Mouse (Mus musculus): ENCODE results near the gene Mrpl42. TPM values are rescaled to one million over a fixed set of nuclear protein-coding genes. Genes with fewer than 3 reads are reported as not detected.
"Not testable (repeated sequence)": the region's sequence is repeated elsewhere in the genome, so short reads cannot be mapped to it uniquely, and the experiment has no call there.

Gene Mrpl42
- 124 and 125 TPM in 2 replicates for total RNA-seq (2014; rRNA removed)
- 239 and 250 TPM in 2 replicates for polyA plus RNA-seq (2015; fragmentation: Nextera tagmentation; extraction: Ambion mirVana)

DNA sequence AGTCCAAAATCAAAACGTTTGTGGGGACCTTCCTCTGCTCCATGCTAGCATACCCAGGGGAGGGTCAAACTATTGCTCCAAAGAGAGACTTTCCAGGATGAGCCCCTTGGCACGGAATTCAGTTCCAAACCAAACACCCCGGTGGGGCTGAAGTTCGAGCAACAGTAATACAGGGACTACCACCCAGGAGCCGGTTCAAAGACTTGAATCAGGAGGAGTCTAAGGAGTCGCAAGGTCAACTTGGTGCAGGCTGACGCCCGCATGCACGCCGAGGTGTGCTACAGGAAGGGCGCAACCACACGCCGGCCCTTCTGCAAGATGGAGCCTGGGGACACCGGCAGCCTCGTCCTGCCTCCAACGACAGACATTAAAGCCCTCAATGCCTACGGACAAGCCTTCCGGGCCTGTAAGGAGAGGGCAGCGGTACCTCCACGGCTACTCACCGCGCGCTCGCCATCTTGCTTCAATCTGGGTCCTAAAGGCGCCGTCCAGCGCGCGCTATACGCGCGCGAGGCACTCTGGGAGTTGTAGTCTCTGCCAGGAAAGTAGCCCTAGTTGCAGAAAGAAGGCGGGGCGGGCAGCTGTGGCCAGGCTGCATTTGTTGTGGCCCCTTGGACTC is at the start of gene Mrpl42:
Mrpl42 (minus strand) TSS at position 478 of the 619 bp plus-strand sequence.
- peak within 1 kb of the TSS; percentile 82 for H3K4me3 ChIP-seq (ENCODE audit: low read depth, low read length)
- peak; percentile 95 for ATAC-seq (ENCODE audit: low FRiP score)

DNA sequence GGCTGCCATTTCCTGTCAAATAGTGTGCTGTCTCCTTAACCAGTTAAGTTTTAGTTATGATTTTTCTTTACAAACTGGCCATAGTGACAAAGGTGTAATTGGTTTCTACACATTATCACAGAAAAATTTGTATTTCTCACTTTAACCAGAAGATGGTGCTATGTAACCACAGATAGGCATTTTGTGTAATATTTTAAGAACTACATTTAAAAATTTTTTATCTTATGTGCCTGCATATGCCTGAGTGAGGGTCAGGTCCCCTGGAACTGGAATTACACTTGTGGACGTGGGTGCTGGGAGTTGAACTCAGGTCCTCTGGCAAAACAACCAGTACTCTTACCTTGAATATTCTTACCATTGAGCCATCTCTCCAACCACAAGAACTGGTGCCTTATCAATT is 48.8 kb upstream of the Mrpl42 start:
- DNase-seq (ENCODE audit: low spot score) (peak; percentile 42), ATAC-seq (ENCODE audit: low FRiP score) (no peak)
- H3K4me1 ChIP-seq (ENCODE audit: insufficient read depth, low read length), result no peaks in the 10 kb centered on the region
- WGBS, result 38% methylated on average over 1 of the region's 1 CpGs
- peaks cover 3% of the 10 kb centered on the region; the same call in 1 of the 2 replicates for H3K36me3 ChIP-seq (ENCODE audit: insufficient read depth, low read length)
- H3K4me3 ChIP-seq (ENCODE audit: low read depth, low read length), result no peak overlapping the region
- H3K27ac ChIP-seq (ENCODE audit: low read depth, low read length), result no peak overlapping the region
- peak; percentile 81 for TF ChIP-seq CTCF (IDR thresholded peaks at IDR 0.05)
- H3K4me2 ChIP-seq (ENCODE audit: low read depth, low read length, poor library complexity, severe bottlenecking), result no peak overlapping the region
- no peaks in the 10 kb centered on the region for H3K9me3 ChIP-seq (ENCODE audit: low read length)
- no peaks in the 10 kb centered on the region for H3K27me3 ChIP-seq (ENCODE audit: insufficient read depth, low read length)
- H3K9ac ChIP-seq (replicated peaks; ENCODE audit: low read length, poor library complexity, severe bottlenecking), result no peak overlapping the region

More for the DNA sequence above, at the start of gene Mrpl42:
- Histone ChIP-seq H3K9ac (replicated peaks; ENCODE audit: low read length, poor library complexity, severe bottlenecking) (peak within 1 kb of the TSS; percentile 77), H3K4me1 (ENCODE audit: insufficient read depth, low read length) (no peaks in the 10 kb centered on the region), H3K27ac (ENCODE audit: low read depth, low read length) (peak within 1 kb of the TSS; percentile 88), H3K36me3 (ENCODE audit: insufficient read depth, low read length) (no peaks in the 10 kb centered on the region), H3K27me3 (ENCODE audit: insufficient read depth, low read length) (no peaks in the 10 kb centered on the region), H3K9me3 (ENCODE audit: low read length) (no peaks in the 10 kb centered on the region), H3K4me2 (ENCODE audit: low read depth, low read length, poor library complexity, severe bottlenecking) (peak within 1 kb of the TSS; percentile 64)
- no peak for TF ChIP-seq CTCF (IDR thresholded peaks at IDR 0.05)
- 1% methylated on average over 35 of the region's 35 CpGs for WGBS
- peak; percentile 95 for DNase-seq (ENCODE audit: low spot score)

DNA sequence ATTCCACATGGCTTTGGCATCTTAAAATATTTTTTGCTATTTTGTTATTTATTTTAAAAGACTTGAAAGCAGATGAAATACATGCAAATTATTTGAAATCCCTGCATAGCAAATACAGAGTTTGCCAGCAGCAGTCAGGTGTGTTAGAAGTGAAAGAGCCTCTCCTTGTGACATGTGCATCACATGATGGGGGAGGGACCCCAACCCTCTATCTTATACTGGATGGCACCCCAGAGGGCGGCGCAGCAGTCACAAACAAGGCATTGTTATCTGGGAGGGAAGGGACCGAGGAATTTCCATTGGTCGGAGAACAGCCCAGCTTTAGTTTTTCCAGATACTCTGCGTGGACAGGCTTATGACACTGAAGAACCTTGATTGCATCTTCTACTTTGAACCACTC is 47.3 kb upstream of the Mrpl42 start:
- WGBS, result 76% methylated on average over 5 of the region's 5 CpGs

DNA sequence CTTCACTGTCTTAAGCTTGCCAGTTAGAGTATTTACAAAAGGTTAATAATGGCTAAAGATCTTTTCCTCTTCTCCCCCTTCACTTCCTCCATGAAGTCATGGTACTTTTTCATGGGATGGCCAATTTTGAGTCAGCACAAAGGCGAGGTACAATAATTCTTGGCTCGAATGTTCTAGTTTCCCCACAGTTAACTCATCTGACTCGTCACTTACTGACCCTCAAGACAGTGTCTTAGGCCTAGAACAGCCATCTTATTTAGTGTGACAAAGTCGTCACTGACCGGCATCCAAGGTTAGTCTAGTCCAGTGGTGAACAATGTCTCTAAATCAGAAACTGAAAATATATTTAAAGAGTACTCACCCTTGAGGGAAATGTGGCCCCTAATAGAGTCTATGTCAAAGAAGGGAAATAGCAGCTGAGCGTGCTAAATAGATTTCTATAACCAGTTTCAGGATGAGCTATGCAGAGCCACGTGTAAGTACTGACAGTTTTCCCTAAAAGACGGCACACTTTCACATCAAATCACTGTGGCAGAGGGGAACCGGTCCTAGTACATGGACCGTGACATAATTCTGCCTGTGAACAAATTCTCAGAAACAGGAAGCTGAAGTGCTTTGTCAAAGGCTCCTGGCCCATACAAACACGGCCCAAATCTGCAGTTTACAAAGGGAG is 46.5 kb upstream of the Mrpl42 start:
- Histone ChIP-seq H3K4me2 (ENCODE audit: low read depth, low read length, poor library complexity, severe bottlenecking) (no peak overlapping the region), H3K4me1 (ENCODE audit: insufficient read depth, low read length) (no peaks in the 10 kb centered on the region), H3K27me3 (ENCODE audit: insufficient read depth, low read length) (no peaks in the 10 kb centered on the region), H3K4me3 (ENCODE audit: low read depth, low read length) (no peak overlapping the region), H3K9ac (replicated peaks; ENCODE audit: low read length, poor library complexity, severe bottlenecking) (no peak overlapping the region), H3K36me3 (ENCODE audit: insufficient read depth, low read length) (peaks cover 7% of the 10 kb centered on the region; the same call in 1 of the 2 replicates), H3K27ac (ENCODE audit: low read depth, low read length) (no peak overlapping the region), H3K9me3 (ENCODE audit: low read length) (no peaks in the 10 kb centered on the region)
- TF ChIP-seq CTCF (IDR thresholded peaks at IDR 0.05), result no peak
- no peak for ATAC-seq (ENCODE audit: low FRiP score)
- 80% methylated on average over 11 of the region's 11 CpGs for WGBS
- no peak for DNase-seq (ENCODE audit: low spot score)

More for the DNA sequence above, 47.3 kb upstream of the Mrpl42 start:
- not testable (repeated sequence) for H3K27ac ChIP-seq (ENCODE audit: low read depth, low read length); H3K4me2 ChIP-seq (ENCODE audit: low read depth, low read length, poor library complexity, severe bottlenecking); DNase-seq (ENCODE audit: low spot score); ATAC-seq (ENCODE audit: low FRiP score); H3K4me3 ChIP-seq (ENCODE audit: low read depth, low read length); H3K4me1 ChIP-seq (ENCODE audit: insufficient read depth, low read length); H3K9ac ChIP-seq (replicated peaks; ENCODE audit: low read length, poor library complexity, severe bottlenecking); H3K36me3 ChIP-seq (ENCODE audit: insufficient read depth, low read length); H3K9me3 ChIP-seq (ENCODE audit: low read length); H3K27me3 ChIP-seq (ENCODE audit: insufficient read depth, low read length)

DNA sequence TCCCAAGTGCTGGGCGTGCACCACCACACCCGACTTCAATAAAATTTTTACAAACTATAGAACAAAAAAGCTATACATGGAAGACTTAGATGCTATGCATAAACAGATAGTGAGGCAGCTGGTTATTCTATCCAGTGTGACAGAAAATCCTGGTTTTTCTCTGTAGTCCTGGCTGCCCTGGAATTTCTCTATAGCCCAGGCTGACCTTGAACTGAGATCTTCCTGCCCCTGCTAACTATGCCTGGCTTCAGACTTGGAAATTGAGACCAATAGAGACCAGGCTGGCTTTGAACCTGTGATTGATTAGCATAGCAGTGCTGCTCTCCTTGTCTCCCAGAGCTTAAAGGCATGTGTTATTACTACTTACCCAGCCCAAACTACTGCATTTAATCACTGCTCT is 44.4 kb upstream of the Mrpl42 start:
- Histone ChIP-seq H3K4me3 (ENCODE audit: low read depth, low read length) (no peak overlapping the region), H3K9me3 (ENCODE audit: low read length) (no peaks in the 10 kb centered on the region), H3K36me3 (ENCODE audit: insufficient read depth, low read length) (peaks cover 7% of the 10 kb centered on the region; the same call in 1 of the 2 replicates), H3K27me3 (ENCODE audit: insufficient read depth, low read length) (no peaks in the 10 kb centered on the region), H3K4me1 (ENCODE audit: insufficient read depth, low read length) (no peaks in the 10 kb centered on the region), H3K27ac (ENCODE audit: low read depth, low read length) (no peak overlapping the region), H3K4me2 (ENCODE audit: low read depth, low read length, poor library complexity, severe bottlenecking) (no peak overlapping the region), H3K9ac (replicated peaks; ENCODE audit: low read length, poor library complexity, severe bottlenecking) (no peak overlapping the region)
- TF ChIP-seq CTCF (IDR thresholded peaks at IDR 0.05), result no peak
- DNase-seq (ENCODE audit: low spot score), result no peak
- 95% methylated on average over 2 of the region's 2 CpGs for WGBS
- no peak for ATAC-seq (ENCODE audit: low FRiP score)

DNA sequence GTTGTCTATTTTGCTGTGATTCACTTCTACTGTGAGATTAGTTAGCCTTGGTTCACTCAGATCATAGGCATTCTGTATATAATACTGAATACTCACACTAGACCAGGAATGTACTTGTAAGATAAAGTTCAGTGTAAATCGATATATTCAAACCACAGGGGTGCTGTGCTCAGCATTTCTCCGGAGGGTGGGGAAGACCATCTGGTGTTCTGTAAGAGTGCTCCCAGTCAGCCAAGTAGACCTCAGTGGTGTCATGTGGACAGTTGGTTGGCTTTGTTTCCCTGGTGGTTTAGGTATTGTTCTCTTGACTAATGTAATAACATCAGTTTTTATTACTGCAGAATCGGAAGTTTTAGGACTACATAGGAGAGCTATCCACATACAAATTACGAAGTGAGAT is 43.3 kb upstream of the Mrpl42 start:
- no peaks in the 10 kb centered on the region for H3K9me3 ChIP-seq (ENCODE audit: low read length)
- 67% methylated on average over 4 of the region's 4 CpGs for WGBS

More for the DNA sequence above, 43.3 kb upstream of the Mrpl42 start:
- Histone ChIP-seq H3K27me3 (ENCODE audit: insufficient read depth, low read length) (no peaks in the 10 kb centered on the region), H3K9ac (replicated peaks; ENCODE audit: low read length, poor library complexity, severe bottlenecking) (no peak overlapping the region), H3K36me3 (ENCODE audit: insufficient read depth, low read length) (peaks cover 7% of the 10 kb centered on the region; the same call in 1 of the 2 replicates), H3K27ac (ENCODE audit: low read depth, low read length) (no peak overlapping the region), H3K4me1 (ENCODE audit: insufficient read depth, low read length) (no peaks in the 10 kb centered on the region), H3K4me2 (ENCODE audit: low read depth, low read length, poor library complexity, severe bottlenecking) (no peak overlapping the region), H3K4me3 (ENCODE audit: low read depth, low read length) (no peak overlapping the region)
- TF ChIP-seq CTCF (IDR thresholded peaks at IDR 0.05), result no peak
- ATAC-seq (ENCODE audit: low FRiP score) (no peak), DNase-seq (ENCODE audit: low spot score) (no peak)

Data from midbrain, postnatal 0 days (tissue).